Mouse (Mus musculus) liver, postnatal 0 days (tissue): ENCODE data around the gene 4933425L06Rik.

Experiments
- CTCF ChIP-seq: sonication (generic); IDR thresholded peaks from 2 replicates; pipeline ENCODE4 v1.5.1; 2016; ENCODE audit warnings: antibody characterized with exemption, low read depth
- EP300 ChIP-seq: IDR thresholded peaks from 2 replicates; pipeline ENCODE4 v1.6.1; 2016; ENCODE audit warnings: antibody characterized with exemption, low read depth, mild to moderate bottlenecking

GRCm38 (mm10) chr13:105054181-105054940 lies 27.6 kb upstream of the 4933425L06Rik start, which contains the start of gene Rgs7bp:
- TF ChIP-seq CTCF (no peak), EP300 (no peak)
